Mouse (Mus musculus) adrenal gland, postnatal 14 days (tissue): Measurements from ENCODE around the gene Il10rb. TPM values are rescaled to one million over a fixed set of nuclear protein-coding genes. Genes with fewer than 3 reads are reported as not detected.
A peak's percentile ranks its signal among the peaks of the same experiment; 100 is the strongest.

ENCODE experiments used
- DNase-seq: peaks from one replicate; pipeline ENCODE4 v3.0.0; 2021; ENCODE audit warnings: mixed read lengths
- long read RNA-seq, 2 experiments: library from polyadenylated mRNA; stranded (forward); transcript quantifications; one replicate each; pipeline ENCODE4 v2.0.0; 2021
- total RNA-seq: library from RNA; stranded (reverse); gene quantifications from 2 replicates; pipeline ENCODE4 v1.2.3, GENCODE M21; 2021

Gene Il10rb
- 105 and 106 TPM in 2 replicates for total RNA-seq
- long read RNA-seq, experiment 1, transcript Il10rb-201 (7 exons, 1,850 nt), result major isoform, 274 of 308 reads
- long read RNA-seq, experiment 1, partial matches to known transcripts, result 21 of 308 reads
- long read RNA-seq, experiment 1, other reads (novel, unspliced or antisense), result 13 of 308 reads
- long read RNA-seq, experiment 2, transcript Il10rb-201 (7 exons, 1,850 nt), result major isoform, 152 of 175 reads
- long read RNA-seq, experiment 2, partial matches to known transcripts, result 12 of 175 reads
- long read RNA-seq, experiment 2, other reads (novel, unspliced or antisense), result 11 of 175 reads

DNA sequence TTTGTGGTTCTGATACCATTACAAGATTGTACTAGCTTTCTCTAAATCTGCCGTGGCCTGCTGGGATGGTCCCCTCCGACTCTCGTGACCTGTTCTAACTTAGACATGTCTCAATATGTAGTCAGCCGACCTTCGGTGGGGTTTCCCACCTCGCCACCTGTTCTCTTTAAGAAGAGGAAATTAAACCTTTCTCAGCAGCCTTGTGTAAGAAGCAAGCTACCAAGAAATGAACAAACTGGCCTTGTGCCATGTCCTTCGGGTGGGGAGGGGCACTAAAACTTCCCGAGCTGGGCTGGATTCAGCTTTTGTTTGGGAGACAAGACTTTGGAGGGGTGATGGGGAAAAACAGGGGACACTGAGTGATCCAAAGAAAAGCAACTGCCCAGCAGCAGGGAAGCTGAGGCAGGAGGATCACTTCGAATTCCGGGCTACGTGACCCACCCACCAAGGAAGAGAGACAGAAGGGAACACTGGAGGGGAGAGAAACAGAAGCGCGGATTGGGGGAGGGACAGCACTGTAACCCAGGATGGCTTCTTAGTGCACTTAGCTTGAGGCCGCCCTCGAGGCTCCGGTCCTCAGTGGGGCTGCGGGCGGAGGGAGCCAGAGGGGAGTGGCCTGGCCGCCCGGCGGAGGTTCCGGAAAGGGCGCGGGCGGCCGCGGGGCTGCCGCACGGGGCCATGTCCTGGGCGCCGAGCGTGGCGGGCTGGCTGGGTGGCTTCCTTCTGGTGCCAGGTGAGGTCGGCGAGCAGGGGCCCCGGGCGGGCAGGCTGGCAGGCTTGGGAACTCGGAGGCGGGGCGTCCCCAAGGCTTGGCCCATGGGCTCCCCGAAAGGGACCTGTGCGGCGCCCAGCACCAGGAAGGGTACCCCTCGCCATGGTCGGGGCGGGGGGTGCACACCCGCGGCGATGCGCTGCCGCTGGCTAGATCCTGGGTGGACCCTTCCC is at the start of gene Il10rb:
Gene Il10rb (plus strand): TSS at position 525 of the 945 bp plus-strand sequence.
- DNase-seq, result peak; percentile 90

DNA sequence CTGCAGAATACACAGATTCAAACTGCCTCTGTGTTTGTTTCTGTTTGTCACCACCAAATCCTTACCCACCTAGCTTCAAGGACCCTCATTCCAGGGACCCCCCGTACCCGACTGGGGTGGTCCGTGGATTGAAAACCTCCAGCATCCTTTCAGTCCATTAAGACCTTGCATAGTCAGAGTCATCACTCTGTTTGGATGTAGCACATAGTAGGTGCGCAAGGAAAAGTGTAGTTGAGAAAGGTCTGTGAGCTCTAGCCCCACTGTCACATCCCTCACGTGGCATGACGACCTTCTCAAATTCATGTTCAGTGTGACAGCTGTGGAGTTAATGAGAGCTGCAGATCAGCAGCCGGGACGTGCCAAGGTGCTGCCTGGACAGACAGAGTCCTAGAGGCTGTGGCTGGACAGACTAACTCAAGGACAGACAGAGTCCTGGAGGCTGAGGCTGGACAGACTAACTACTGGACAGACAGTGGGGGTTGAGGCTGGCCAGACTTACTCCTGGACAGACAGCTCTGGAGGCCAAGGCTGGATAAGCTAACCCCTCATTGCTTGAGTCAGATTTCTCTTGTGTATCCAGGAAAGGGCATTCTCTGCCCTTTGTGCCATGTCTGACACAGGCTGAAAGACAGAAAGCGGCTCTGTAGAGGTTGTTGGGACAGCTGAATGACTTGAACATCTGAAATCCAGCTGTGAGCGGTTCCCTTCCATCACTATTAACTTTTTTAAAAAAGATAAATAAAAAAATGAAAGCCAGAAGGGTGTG is 49.0 kb upstream of the Il10rb start:
- DNase-seq, result peak; percentile 61

DNA sequence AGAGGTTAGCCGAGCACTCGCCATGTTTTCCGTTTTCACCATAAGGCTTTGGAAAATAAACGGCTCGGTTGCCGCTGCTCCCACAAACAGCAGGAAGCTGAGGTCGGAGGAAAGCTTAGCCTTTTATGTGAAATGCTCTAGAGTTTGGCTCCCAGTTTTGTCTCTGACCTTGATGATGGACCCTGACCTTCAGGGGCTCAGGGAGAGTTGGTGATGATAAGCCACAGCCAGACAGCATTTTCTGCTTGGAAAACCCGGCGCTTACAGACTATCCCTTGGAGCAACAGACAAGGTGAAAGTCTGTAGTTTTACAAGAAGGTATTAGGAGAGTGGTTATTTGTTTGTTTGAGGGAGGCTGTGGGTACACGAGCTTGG is 48.5 kb upstream of the Il10rb start:
- peak; percentile 82 for DNase-seq

DNA sequence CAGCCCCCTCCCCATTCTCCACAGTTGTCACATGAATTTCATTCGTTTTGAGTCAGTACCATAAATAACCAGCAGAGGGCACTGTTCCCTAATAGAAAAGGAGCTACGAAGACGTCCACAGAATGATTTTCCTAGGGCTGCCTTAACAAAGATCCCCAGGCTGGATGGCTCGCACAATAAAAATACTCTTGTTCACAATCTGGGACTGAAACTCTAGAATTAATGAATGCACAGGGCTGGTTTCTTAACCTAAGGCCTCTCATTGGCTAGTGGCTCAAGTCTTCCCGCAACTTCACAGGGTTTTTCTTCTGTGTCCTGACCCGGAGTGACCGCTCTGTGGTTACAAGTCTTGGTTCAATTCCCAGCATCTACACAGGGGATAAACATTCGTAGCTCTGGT is 47.4 kb upstream of the Il10rb start:
- DNase-seq, result peak; percentile 60

DNA sequence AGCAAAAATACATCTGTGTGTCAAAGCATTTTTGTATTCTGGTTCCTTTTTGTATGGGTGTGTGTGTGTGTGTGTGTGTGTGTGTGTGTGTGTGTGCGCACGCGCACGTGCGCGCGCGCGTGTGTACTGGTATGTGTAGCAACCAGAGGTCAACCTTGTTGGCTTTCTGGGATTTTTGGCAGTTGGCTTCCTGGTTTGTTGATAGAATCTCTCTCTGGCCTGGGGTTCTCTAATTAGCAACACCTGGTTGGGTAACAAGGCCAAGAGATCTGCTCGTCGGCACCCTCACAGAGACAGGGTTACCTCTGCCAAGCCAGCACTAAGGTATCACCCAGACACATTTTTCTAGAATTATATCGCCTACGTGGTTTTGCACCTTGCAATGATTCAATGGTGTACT is 46.4 kb upstream of the Il10rb start:
- DNase-seq, result no peak

DNA sequence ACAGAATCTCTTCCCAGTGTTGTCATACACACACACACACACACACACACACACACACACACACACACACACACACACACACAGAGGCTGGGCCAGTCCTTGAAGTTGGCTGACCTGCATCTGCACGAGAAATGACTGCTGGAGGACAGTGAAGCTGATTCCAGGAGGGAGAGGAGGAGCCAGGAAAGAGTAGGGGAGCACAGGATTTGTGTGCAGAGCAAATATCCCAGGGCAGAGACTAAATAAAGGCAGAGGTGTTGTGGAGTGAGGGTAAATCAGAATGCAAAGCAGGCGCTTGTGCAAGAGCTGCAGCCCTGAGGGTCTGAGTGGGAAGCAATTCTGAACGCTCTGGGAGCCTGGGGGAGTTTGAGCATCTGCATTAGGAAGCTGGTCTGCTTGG is 45.8 kb upstream of the Il10rb start:
- peak; percentile 51 for DNase-seq

DNA sequence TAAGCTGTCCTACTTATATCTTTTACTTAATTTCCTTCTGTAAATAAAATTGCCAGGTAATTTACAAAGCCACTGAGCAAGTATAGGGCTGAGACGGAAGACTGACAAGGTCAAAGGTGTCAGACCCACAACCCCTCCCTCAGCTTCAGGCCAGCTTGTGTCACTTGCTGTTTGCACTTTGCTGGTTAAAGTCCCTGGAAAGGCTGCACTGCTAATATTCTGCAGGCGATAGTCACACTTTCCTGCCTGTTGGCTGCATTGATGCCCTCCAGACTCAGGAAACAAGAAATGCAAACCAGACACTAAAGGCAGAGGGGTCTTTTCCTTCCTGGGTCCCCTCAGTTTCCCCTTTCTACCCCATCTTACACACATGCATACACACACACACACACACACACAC is 44.0 kb upstream of the Il10rb start:
- DNase-seq, result no peak

DNA sequence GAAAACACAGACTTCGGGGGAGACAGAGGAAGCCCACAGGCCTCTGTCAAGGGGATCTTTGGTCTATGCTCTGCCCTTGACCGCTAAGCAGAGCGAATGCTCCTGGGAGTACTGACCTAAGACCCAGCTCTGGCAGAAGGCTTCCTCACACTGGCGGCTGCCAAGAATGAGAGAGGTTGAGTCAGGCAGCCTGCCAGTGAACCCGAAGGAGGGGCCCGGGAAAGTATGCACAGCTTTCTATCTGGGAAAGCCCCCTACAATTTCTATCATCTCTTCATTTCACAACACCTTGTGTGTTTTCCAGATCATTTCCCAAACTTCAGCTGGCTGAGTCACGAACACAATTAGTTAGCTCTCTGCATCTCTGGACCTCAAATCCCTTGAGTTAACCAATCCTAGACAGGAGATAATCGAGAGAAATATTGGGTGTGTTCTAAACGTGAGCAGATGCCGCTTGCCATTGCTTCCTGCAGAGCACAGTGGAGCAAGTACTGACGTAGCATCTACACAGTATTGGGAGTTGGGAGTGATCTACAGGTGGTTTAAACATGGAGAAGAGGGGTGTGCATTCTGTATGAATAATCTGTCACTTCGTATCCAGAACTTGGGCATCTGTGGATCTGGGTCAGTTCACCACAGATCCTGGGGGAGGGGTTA is 43.2 kb upstream of the Il10rb start:
- DNase-seq, result peak; percentile 80

DNA sequence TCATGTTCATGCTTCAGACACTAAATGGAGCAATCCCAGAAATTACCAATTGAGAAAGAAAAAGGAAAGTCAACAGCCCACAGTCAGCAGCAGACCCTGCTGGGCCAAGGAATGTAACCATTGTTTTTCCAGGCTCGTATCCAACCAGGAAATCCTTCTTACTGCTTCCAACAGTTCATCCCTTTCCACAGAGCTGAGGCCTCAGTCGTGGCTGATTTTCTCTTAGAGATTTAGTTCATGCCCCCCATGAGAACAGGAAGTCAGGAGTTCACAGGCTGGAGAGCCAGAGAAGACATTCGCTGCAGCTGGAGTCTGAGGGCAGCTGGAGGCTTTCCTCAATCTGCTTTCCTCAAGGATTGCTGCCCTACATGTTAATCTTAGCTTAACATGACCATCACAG is 42.5 kb upstream of the Il10rb start:
- peak; percentile 56 for DNase-seq

DNA sequence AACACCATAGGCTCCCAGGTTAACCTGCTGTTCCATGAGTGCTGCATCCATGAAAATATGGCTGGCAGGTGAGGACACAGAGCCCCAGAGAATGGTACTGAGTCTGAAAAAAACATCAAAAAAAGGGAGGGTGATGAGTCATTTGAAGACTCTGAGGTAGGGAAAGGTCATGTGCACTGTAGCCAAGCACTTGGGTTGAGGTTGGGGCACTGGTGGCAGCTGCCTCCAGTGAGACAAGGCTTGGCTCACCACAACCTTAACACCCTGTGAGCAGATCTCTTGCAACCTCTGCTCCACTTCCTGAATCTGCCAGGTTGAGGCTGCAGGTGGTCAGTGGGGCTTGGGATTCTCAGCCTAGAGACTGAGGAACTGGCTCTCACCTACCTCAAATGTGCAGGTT is 39.4 kb upstream of the Il10rb start:
- DNase-seq, result no peak

DNA sequence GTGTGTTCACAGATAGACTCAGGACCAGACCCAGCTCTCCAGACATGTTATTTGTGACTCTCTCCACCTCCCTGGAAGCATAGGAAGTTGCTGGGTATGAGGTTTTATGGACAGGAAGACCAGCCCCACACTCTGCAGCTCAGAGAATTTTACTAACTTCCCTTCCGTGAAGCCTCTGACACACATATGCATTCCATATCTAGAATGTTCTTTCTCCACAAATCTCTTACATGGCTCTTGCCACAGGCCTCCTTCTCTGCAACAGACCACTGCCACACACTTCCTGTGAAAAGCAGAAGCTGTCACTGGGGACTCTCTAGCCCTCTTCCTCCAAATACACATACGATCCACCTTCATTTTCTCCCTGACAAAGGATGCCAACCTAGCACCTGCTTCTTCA is 38.9 kb upstream of the Il10rb start:
- DNase-seq, result no peak

DNA sequence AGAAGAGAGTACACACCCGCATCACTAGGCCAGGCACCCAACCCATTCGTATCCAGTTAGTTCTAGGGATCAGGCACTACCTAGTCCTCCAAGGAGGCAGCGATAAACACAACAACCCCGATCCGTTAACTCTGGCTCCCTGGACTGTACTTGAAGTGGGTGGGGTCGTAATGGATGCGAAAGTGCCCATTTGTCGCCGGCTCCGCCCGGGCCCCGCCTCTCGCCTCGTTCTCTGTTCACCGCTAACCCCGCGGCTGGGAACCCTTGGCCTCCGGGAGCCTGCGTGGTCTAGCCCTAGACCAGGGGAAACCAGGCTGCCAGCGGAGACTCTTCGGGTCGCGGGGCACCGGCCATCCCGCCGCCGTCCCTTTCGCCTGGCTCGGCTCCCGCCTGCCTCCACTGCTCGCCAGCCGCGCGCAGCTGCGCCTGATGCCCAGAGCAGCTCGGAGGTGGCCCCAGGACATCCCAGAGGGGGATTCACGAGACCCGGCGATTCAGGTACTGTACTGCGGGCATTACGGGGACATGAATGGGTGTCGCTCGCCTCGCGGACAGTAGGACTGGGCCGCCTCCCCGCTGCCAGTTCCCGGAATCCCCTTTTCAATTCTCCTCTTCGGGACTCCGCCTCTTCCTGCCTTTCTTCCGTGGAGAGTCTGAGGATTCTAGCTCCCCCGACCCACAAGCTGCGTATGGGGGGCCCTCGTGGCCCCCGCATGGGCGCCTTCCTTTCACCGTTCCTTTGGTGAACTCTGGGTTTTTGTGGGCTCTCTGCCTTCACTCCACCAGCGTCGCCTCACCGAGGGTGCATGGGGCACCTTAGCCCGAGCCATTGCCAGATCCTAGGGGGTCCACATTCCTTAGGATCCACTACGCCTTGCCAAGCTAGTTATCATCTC is 33.1 kb upstream of the Il10rb start, which contains the start of gene Ifnar2:
Gene Ifnar2 (plus strand): TSS at position 207 of the 896 bp plus-strand sequence.
- DNase-seq, result peak; percentile 92

DNA sequence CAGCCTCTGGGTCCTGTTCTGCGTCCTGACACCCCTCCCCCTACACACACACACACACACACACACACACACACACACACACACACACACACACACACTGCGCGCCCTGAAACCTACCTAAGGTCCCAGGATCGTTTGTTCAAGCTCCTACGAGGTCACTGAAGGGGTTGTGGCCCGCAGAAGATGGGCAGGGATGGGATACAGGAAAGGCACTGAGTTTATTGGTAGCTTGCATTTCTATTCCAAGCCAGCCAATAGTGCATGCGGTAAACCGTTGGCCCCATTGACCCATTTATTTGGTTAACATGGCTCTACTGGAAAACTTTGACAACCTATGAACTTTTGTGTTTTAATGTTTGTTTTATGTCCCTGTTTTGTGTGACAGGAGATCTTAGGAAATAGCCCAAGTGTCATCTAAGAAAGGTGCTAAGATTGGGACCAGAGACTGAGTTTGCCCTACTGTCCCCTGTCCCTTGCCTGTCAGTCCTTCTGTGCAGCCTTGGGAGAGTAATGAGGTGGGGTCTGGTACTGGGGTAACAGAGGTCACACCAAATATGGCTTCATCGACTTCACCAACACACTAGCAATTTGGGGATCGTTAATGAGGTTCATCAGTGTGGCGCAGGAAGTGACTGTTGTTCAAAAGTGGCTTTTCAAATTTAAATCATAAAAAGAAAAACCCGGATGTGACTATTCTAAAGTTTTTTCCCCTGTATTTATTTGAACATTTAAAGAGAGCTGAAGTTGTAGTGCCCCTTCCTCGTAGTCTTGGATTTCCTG is 32.3 kb upstream of the Il10rb start:
- no peak for DNase-seq

DNA sequence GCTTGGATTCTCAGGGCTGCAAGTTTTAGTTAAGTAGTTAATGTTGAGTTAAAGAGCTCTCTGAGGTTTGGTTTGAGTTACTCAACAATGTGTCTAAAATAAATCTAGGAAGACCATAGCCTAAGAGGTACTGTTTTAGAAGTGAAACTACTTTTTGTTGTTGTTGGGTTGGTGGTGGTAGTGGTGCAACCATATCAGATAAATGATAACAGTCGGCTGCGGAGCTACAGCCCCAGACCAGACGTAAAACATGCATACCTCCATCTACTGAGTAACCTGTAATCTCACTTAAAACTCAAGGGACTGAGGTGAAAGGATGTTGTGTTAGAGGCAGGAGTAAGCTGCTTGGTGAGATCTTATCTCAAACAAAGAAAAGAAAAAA is 31.7 kb upstream of the Il10rb start:
- DNase-seq, result no peak

DNA sequence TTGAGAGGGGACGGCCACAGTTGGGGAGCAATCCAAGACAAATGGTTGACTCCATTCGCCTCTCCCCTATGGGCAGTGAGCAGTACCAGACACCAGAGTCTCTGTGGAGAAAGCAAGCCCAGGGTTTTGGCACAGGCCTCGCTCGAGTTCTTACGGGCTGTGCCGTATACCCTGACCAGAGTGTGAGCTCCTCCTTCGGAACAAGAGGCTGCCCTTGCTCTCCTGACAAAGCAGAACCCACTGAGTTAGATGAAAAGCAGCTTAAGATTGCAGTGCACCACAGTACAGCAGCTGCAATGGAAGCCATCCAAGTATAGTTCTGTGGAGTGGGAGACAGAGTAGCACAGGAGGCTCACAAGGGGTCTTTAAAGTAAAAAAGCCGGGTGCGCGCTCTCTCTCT is 29.3 kb upstream of the Il10rb start:
- DNase-seq, result no peak

DNA sequence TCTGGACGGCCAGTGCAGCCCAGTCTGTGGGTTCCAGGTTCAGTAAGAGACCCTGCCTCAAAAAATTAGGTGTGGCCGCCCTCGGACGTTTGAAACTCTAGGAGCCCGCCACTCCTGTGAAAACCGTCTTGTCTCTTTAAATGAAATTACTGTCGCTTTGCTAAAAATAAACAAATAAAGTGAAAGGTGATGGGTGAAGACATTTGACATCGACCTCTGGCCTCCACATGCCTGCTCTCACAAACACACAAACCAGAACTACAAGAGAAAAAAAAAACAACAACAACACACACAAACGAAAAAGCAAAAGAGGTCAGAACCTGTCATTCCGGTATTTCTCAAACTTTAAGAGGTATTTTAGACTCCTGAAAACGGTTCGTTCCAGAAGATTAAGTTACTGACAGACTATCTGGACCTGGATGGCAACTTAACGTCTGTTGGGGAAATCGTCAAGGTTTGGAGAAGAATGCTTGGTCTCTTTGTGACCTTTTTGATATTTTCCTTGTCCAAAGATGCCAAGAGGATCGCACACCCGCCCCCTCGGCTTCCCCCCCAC is 27.5 kb upstream of the Il10rb start:
- DNase-seq, result no peak

DNA sequence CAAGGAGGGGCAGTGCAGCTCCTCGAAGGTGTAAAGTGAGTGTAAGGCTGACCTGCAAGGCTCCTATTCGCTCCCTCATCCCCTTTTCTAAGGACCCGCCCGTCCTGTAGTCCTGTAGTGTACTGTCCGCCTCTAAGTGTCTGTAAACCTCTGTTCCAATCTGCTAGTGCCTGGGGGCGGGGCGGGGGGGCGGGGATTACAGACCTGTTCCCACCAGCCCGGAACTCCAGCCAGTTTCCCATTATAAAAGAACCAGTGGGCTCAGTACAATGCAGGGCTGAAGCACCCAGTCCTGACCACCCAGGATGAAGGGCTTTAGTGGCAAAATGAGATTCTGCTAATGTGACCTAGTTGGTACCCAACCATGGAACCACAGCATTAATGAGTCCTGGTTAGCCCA is 27.0 kb upstream of the Il10rb start:
- DNase-seq, result no peak

DNA sequence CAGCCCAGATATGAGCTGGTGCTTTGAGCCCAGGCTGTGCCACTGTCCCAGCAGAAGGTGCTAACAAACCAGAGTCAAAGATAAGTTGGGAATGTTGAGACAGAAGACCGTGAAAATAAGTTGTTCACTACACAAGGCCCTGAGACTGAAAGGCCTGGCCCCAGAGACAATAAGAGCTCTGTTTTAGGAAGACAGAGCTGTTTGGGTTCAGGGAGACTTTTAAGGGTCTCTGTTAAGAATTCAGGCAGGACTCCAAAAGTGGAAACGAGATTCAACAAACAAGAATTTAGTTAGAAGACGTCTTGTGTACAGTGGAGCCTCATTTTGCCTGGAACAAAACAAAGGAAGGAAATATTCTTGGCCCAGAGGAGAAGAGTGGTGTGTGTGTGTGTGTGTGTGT is 26.6 kb upstream of the Il10rb start:
- DNase-seq, result no peak

DNA sequence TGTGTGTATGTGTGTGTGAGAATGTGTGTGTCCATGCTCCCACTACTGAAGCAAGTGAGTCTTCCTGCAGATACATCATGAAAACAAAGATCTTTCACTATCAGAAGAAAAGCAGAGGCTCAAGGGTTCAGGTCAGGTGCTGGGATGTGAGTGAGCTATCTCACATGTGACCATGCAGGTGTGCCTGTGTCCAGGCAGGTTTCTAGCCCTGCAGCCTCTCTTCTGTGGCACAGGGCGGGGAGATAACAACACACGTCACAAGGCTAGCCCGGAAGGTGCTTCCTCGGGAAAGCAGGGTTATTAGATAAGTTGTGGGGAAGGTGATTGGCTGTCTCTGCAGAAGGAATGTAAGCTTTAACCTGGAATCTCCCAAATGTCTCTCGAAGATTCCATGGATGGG is 25.8 kb upstream of the Il10rb start:
- DNase-seq, result no peak

DNA sequence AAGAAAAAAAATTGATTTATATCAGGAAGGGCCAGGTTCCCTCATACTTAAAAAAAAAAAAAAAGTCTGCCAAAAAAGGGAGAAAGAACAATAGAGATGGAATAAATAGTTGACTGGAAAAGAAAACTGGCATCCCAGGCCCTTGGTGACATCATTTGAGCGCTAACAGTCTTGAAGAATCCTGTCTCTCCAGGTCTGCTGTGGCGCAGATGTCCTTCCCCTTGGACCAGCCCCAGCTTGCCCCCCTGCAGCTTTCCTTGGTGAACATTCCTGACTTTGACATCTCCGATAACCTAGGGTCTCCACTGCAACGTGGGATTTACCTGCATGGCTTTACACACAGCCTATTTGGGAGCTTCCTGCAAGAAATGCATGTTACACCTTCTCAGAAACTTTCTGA is 24.4 kb upstream of the Il10rb start:
- no peak for DNase-seq
